Mouse (Mus musculus): Measurements from ENCODE around the gene 4931428F04Rik. TPM values are rescaled to one million over a fixed set of nuclear protein-coding genes. Genes with fewer than 3 reads are reported as not detected.
"Not testable (repeated sequence)": the region's sequence is repeated elsewhere in the genome, so short reads cannot be mapped to it uniquely, and the experiment has no call there.

4931428F04Rik gene
- total RNA-seq, 1 experiment, result 4.2 TPM

- peak overlapping the region; percentile 21 for H3K9ac ChIP-seq (ENCODE audit: insufficient read depth, low read depth, low read length, poor library complexity, severe bottlenecking)
- H3K9me3 ChIP-seq (ENCODE audit: control insufficient read depth, insufficient read depth, low read depth, low read length), result no peaks in the 10 kb centered on the region
- H3K36me3 ChIP-seq (ENCODE audit: control insufficient read depth, insufficient read depth, low read length, poor library complexity, severe bottlenecking), result no peaks in the 10 kb centered on the region; the same call in 1 of the 2 replicates
- no peak overlapping the region for H3K27ac ChIP-seq (ENCODE audit: insufficient read depth, low read depth, low read length, poor library complexity, severe bottlenecking)
- in situ Hi-C loops (cut with MboI; ENCODE audit: low sequenced_read_pairs in 2 of 2, unreplicated experiment in 2 of 2), result no loop called here
- H3K4me3 ChIP-seq (ENCODE audit: insufficient read depth in 1 of 2, low read depth in 1 of 2, low read length in 2 of 2, poor library complexity in 1 of 2, severe bottlenecking in 1 of 2), result peak overlapping the region; percentile 52 to 53; a peak in 3 of 4 replicates
- no peak for DNase-seq (ENCODE audit: low read depth, low spot score)
- TF ChIP-seq HCFC1 (IDR thresholded peaks at IDR 0.05; ENCODE audit: borderline replicate concordance, insufficient read depth, low read length) (no peak), CHD2 (IDR thresholded peaks at IDR 0.05; ENCODE audit: low read depth, low read length) (no peak), ZC3H11A (IDR thresholded peaks at IDR 0.05; ENCODE audit: borderline replicate concordance, low read depth, low read length) (no peak), MAFK (IDR thresholded peaks at IDR 0.05; ENCODE audit: insufficient read depth, low read depth, low read length) (no peak), ZNF384 (IDR thresholded peaks at IDR 0.05; ENCODE audit: low read depth, low read length) (no peak)
- peaks cover 2 to 37% of the 10 kb centered on the region in 2 experiments; a peak in 3 of 4 replicates for H3K4me1 ChIP-seq (ENCODE audit: control insufficient read depth in 2 of 2, insufficient read depth in 2 of 2, low read length in 2 of 2, poor library complexity in 1 of 2)
These were observed 3.7 kb upstream of the 4931428F04Rik start for GRCm38 (mm10) chr8:105293405-105293804.

- no peak for DNase-seq (ENCODE audit: low read depth, low spot score)
- TF ChIP-seq ZNF384 (IDR thresholded peaks at IDR 0.05; ENCODE audit: low read depth, low read length), result no peak
- no peak for TF ChIP-seq CHD2 (IDR thresholded peaks at IDR 0.05; ENCODE audit: low read depth, low read length)
- Histone ChIP-seq H3K4me3 (ENCODE audit: insufficient read depth in 1 of 2, low read depth in 1 of 2, low read length in 2 of 2, poor library complexity in 1 of 2, severe bottlenecking in 1 of 2) (peak overlapping the region in 1 of 2 experiments; percentile 52; a peak in 1 of 4 replicates), H3K4me1 (ENCODE audit: control insufficient read depth in 2 of 2, insufficient read depth in 2 of 2, low read length in 2 of 2, poor library complexity in 1 of 2) (peaks cover 2 to 36% of the 10 kb centered on the region in 2 experiments; a peak in 3 of 4 replicates), H3K36me3 (ENCODE audit: control insufficient read depth, insufficient read depth, low read length, poor library complexity, severe bottlenecking) (no peaks in the 10 kb centered on the region; the same call in 1 of the 2 replicates), H3K9me3 (ENCODE audit: control insufficient read depth, insufficient read depth, low read depth, low read length) (no peaks in the 10 kb centered on the region), H3K27ac (ENCODE audit: insufficient read depth, low read depth, low read length, poor library complexity, severe bottlenecking) (no peak overlapping the region), H3K9ac (ENCODE audit: insufficient read depth, low read depth, low read length, poor library complexity, severe bottlenecking) (no peak overlapping the region)
- in situ Hi-C loops (cut with MboI; ENCODE audit: low sequenced_read_pairs in 2 of 2, unreplicated experiment in 2 of 2), result no loop called here
These were observed 2.8 kb upstream of the 4931428F04Rik start for GRCm38 (mm10) chr8:105292471-105292870.

GRCm38 (mm10) chr8:105291802-105292201 lies 2.1 kb upstream of the 4931428F04Rik start:
- H3K4me3 ChIP-seq (ENCODE audit: insufficient read depth in 1 of 2, low read depth in 1 of 2, low read length in 2 of 2, poor library complexity in 1 of 2, severe bottlenecking in 1 of 2); H3K36me3 ChIP-seq (ENCODE audit: control insufficient read depth, insufficient read depth, low read length, poor library complexity, severe bottlenecking); in situ Hi-C loops (cut with MboI; ENCODE audit: low sequenced_read_pairs in 2 of 2, unreplicated experiment in 2 of 2); H3K27ac ChIP-seq (ENCODE audit: insufficient read depth, low read depth, low read length, poor library complexity, severe bottlenecking); DNase-seq (ENCODE audit: low read depth, low spot score); H3K9ac ChIP-seq (ENCODE audit: insufficient read depth, low read depth, low read length, poor library complexity, severe bottlenecking); H3K9me3 ChIP-seq (ENCODE audit: control insufficient read depth, insufficient read depth, low read depth, low read length): not testable (repeated sequence)
- peaks cover 2 to 36% of the 10 kb centered on the region in 2 experiments; a peak in 3 of 4 replicates for H3K4me1 ChIP-seq (ENCODE audit: control insufficient read depth in 2 of 2, insufficient read depth in 2 of 2, low read length in 2 of 2, poor library complexity in 1 of 2)

GRCm38 (mm10) chr8:105291364-105291763 lies 1.7 kb upstream of the 4931428F04Rik start:
- in situ Hi-C loops (cut with MboI; ENCODE audit: low sequenced_read_pairs in 2 of 2, unreplicated experiment in 2 of 2); H3K4me3 ChIP-seq (ENCODE audit: insufficient read depth in 1 of 2, low read depth in 1 of 2, low read length in 2 of 2, poor library complexity in 1 of 2, severe bottlenecking in 1 of 2); H3K27ac ChIP-seq (ENCODE audit: insufficient read depth, low read depth, low read length, poor library complexity, severe bottlenecking); H3K9ac ChIP-seq (ENCODE audit: insufficient read depth, low read depth, low read length, poor library complexity, severe bottlenecking); DNase-seq (ENCODE audit: low read depth, low spot score); H3K9me3 ChIP-seq (ENCODE audit: control insufficient read depth, insufficient read depth, low read depth, low read length); H3K36me3 ChIP-seq (ENCODE audit: control insufficient read depth, insufficient read depth, low read length, poor library complexity, severe bottlenecking): not testable (repeated sequence)
- peaks cover 2 to 38% of the 10 kb centered on the region in 2 experiments; a peak in 3 of 4 replicates for H3K4me1 ChIP-seq (ENCODE audit: control insufficient read depth in 2 of 2, insufficient read depth in 2 of 2, low read length in 2 of 2, poor library complexity in 1 of 2)

GRCm38 (mm10) chr8:105290554-105291314 lies 1.1 kb upstream of the 4931428F04Rik start:
- peak; percentile 95 for DNase-seq (ENCODE audit: low read depth, low spot score)
- Histone ChIP-seq H3K9ac (ENCODE audit: insufficient read depth, low read depth, low read length, poor library complexity, severe bottlenecking) (peak overlapping the region; percentile 2; the same call in 1 of the 2 replicates), H3K27ac (ENCODE audit: insufficient read depth, low read depth, low read length, poor library complexity, severe bottlenecking) (no peak overlapping the region), H3K36me3 (ENCODE audit: control insufficient read depth, insufficient read depth, low read length, poor library complexity, severe bottlenecking) (no peaks in the 10 kb centered on the region; the same call in 1 of the 2 replicates), H3K9me3 (ENCODE audit: control insufficient read depth, insufficient read depth, low read depth, low read length) (no peaks in the 10 kb centered on the region), H3K4me3 (ENCODE audit: insufficient read depth in 1 of 2, low read depth in 1 of 2, low read length in 2 of 2, poor library complexity in 1 of 2, severe bottlenecking in 1 of 2) (peak overlapping the region; percentile 76 to 83), H3K4me1 (ENCODE audit: control insufficient read depth in 2 of 2, insufficient read depth in 2 of 2, low read length in 2 of 2, poor library complexity in 1 of 2) (peaks cover under 1 to 33% of the 10 kb centered on the region in 2 experiments; a peak in 3 of 4 replicates)
- in situ Hi-C loops (cut with MboI; ENCODE audit: low sequenced_read_pairs in 2 of 2, unreplicated experiment in 2 of 2), result no loop called here
- no peak for TF ChIP-seq CHD2 (IDR thresholded peaks at IDR 0.05; ENCODE audit: low read depth, low read length)
- 0 out of 2 replicates have a peak, but pooled peaks have one; percentile 26 for TF ChIP-seq HCFC1 (IDR thresholded peaks at IDR 0.05; ENCODE audit: borderline replicate concordance, insufficient read depth, low read length)
- TF ChIP-seq MAFK (IDR thresholded peaks at IDR 0.05; ENCODE audit: insufficient read depth, low read depth, low read length), result no peak
- TF ChIP-seq ZC3H11A (IDR thresholded peaks at IDR 0.05; ENCODE audit: borderline replicate concordance, low read depth, low read length), result 0 out of 2 replicates have a peak, but pooled peaks have one; percentile 39
- no peak for TF ChIP-seq ZNF384 (IDR thresholded peaks at IDR 0.05; ENCODE audit: low read depth, low read length)
